Mouse (Mus musculus) 3T3-L1 (cell line): ENCODE data around the gene 4930432M17Rik.

Experiments used
- DNase-seq: peaks from one replicate; pipeline ENCODE4 v3.0.0-alpha.2; 2015; ENCODE audit warnings: low read depth, low spot score

The 4930432M17Rik gene

DNA sequence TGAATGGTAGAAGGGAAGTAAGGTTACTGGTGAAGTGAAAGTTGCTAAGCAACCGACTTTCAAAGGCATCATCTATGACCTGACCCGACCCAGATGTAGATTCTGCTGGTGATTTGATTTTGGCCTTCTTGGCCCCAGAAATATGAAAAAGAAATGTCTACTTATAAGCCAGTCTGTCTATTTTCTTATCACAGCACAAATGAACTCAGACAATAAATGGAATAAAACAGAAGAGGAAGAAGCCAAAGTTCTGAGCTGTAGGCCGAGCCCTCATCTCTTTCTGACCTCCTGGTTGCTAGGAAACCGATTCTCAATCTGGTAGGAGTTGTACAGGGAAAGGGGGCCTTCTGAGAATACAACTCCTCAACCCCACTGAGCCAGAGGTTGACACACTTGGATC is at the start of gene 4930432M17Rik:
Gene 4930432M17Rik, plus strand, starts transcription at position 301 of the 400 bp plus-strand sequence.
- DNase-seq, result no peak

GRCm38 (mm10) chr3:121625662-121626061 is 44.9 kb upstream of the 4930432M17Rik start:
- no peak for DNase-seq

- peak; percentile 45 for DNase-seq
These were observed 44.3 kb upstream of the 4930432M17Rik start for GRCm38 (mm10) chr3:121626273-121626672.

DNA sequence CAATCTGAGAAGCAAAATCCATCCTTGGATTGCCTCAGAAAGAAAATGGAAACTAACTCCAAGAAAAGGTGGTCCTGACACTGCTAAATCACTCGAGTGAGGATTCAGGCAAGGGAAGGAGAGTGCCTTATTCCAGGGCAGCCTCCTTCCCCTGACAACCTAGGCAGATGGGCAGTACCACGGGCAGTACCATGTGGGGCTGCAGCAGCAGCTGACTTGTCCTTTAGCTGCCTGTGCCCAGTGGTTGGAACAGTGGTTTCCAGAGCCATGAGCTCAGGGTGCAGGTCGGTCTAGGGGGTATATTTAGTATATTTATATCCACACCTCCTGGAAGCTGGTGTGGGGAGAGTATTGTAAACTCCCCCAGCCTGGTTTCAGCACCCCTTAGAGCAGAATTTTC is 42.3 kb upstream of the 4930432M17Rik start:
- DNase-seq, result no peak

GRCm38 (mm10) chr3:121630626-121631025 is 39.9 kb upstream of the 4930432M17Rik start:
- no peak for DNase-seq

DNA sequence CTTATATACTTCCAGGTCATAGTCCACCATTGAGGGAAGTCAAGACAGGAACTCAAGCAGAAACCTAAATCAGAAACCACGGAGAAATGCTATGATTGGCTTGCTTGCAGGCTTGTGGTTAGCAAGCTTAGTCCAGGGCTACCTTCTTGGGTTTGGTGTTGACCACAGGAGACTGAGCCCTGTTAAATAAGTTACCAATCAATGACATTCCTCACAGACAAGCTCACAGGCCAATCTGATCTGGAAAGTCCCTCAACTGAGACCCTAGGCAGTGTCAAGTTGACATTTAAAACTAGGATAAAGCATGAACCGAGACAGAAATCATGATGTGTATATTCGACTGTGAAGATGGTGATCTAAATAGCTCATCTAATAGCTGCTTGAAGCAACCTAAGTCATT is 35.6 kb upstream of the 4930432M17Rik start:
- DNase-seq, result peak; percentile 58

GRCm38 (mm10) chr3:121635505-121635904 is 35.1 kb upstream of the 4930432M17Rik start:
- peak; percentile 80 for DNase-seq

DNA sequence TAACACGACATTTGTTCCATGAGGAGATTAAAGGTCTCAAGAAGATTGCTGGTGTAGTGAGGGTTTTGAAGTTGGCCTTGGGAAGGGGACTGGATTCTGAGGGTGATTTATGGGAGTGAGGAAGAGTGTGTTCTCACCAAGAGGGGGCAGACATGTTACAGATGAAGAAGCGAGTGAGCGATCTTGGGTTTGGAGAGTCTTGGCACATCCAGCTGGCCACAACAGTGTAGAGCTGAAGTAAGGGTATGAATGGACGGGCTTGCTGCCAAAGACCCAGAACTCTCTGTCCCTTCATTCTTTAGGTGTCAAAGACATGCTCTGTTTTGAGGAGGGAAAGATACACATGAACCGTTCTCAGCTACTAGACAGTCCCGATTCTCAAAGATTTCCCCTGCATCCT is 34.2 kb upstream of the 4930432M17Rik start:
- DNase-seq, result peak; percentile 80

DNA sequence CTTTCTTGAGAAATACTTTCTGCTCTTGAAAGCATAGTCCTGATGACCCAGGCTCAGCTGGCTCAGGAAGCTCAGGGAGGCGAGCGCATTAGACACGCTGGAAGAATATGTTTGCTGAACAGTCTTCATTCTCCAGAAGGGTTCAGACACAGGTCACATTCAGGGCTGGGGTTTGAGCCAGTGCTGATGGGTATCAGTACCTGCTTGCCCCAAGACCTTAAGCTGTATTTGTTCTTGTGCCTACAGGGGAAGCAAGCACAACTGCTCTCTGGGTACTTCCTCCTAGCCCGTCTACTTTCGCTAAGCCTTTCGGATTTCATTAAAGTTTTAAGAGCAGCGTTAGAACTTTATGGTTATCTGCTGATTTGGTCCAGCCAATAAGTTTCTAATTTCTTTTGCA is 33.8 kb upstream of the 4930432M17Rik start:
- no peak for DNase-seq

GRCm38 (mm10) chr3:121637792-121638191 is 32.8 kb upstream of the 4930432M17Rik start:
- no peak for DNase-seq

GRCm38 (mm10) chr3:121638241-121638640 is 32.3 kb upstream of the 4930432M17Rik start:
- no peak for DNase-seq

GRCm38 (mm10) chr3:121640611-121641010 is 30.0 kb upstream of the 4930432M17Rik start:
- DNase-seq, result peak; percentile 36

DNA sequence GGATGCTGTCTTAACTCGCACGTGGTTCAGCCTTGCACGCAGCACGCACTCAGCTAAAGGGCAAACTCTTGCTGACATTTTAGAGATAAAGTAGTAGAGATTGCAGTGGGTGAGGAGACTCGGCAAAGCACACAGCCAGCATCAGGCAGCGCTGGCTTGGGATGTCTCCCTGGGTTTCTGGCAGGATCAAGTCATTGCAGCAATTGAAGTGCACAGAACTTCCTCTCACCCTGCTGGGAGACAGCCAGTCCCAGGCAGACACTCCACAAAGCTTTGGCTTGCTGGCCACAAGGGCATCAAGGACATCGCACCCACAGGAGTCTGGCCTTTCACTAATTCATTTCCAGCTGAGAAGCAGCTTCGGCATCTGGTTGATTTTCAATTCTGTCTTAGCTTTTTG is 27.3 kb upstream of the 4930432M17Rik start:
- peak; percentile 11 for DNase-seq

GRCm38 (mm10) chr3:121645447-121645846 is 25.1 kb upstream of the 4930432M17Rik start:
- peak; percentile 9 for DNase-seq

DNA sequence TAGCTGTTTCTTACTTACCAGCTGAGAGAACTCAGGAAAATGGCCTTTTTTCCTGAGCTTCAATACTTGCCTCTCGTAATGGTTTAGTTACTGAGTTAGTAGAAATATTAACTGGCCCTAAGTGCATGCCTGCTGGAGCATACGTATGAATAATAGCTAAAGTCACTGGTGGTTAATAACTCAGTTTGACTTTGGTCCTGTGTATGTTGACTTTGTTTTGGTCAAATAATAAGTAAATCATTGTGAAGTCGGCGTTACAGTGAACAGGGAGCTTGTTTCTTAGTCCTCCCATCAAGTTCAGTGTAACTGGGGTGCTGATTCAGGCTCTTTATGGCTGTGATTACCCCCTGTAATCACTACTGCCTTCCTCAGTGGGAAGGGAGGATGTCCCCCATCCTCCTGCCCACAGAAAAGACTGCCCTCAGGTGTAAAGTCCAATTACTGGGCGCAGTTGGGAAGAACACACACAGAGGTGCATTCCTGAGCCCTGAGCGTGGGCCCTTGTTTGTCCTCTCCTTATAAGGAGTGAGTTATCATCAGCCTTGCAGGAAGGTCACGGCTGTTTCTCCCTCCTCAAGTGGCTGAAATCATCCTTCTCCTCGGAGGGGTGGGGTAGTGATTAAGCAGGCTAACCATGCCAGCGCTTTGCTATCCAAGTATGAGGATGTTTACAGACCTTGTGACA is 24.1 kb upstream of the 4930432M17Rik start:
- peak; percentile 86 for DNase-seq

GRCm38 (mm10) chr3:121648238-121648778 is 22.3 kb upstream of the 4930432M17Rik start:
- DNase-seq, result no peak

DNA sequence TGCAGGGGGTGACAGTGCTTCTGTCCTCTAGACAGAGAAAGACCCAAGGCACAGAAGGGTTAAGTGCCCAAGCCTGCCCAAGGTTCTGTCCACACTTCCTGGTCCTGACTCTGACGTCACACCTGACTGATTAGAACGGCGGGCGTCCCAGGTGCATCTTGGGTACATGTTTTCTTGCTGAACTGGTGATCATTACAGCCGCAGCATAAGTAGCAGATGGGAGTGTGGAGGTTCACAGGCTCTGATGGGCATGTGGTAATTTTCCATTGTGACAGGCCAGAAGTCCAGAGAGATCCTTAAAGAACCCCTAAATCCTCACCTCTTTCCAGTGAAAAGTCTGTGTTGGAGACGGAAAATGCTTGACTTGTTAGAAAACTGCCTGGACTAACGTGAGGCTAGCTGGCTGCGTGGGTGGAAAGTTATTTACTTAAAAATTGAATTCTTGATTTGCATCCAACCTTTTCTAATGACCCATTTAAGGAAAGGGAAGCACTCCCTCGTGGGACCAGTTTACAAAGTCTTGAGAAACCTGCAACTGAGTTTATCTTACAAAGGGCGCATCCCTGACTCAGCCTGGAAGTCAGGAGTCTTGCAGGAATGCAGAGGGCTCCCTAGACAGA is 20.4 kb upstream of the 4930432M17Rik start:
- peak; percentile 90 for DNase-seq

DNA sequence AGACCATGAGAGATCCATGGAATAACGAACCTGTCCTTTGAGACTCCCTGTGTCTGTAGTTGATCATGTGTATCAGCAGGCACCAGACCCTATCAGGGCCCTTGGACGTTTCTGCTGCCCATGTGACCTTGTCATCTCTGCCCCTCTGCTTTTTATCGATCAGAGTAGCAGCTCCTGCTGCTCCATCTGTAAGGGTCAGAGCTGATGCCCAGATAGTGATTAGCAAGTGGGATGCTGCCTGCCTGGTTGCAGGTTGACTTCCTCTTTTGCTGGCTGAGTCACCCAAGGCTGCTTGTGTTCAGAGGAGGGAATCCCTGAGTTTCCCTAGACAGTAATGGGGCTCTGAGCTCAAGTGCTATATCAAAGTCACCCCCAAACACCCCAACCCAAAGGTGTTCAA is 18.9 kb upstream of the 4930432M17Rik start:
- peak; percentile 45 for DNase-seq

DNA sequence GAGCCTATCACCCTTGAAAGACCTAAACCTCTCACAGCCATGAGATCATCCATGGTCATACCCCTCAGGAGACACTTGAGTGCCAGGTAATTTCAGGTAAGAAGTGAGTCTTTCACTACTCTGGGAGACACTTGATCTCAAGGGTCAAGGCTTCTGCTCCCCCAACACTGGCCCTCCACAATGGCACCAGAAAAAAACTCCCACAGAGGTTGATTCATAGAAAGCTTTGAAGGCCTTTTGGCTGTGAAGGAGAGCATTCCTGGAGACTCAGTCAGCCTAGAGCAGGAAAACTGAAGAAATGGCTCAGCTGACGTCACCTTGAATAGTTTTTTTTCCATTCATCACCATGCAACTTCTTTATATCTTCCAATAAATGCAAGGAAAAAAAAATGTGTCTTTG is 18.4 kb upstream of the 4930432M17Rik start:
- peak; percentile 90 for DNase-seq

DNA sequence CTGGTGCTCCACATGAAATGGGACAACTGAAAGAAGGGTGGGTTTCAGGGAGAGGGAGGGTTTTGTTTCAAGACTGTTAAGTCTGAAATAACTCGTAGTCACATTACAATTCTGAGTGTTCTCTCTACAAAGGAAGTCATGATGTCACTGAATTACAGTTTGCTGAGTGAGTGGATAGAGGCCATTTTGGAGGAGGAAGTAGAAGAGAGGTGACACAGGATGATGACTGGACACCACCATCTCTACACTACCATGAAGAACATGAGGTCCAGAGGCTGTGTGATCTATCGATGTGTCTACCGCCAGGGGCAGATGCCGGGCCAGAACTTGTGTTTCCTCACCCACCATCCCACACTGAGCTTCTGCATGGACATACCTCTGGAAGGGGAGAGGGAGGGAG is 13.6 kb upstream of the 4930432M17Rik start:
- DNase-seq, result no peak

GRCm38 (mm10) chr3:121662705-121663469 is 7.7 kb upstream of the 4930432M17Rik start:
- no peak for DNase-seq

DNA sequence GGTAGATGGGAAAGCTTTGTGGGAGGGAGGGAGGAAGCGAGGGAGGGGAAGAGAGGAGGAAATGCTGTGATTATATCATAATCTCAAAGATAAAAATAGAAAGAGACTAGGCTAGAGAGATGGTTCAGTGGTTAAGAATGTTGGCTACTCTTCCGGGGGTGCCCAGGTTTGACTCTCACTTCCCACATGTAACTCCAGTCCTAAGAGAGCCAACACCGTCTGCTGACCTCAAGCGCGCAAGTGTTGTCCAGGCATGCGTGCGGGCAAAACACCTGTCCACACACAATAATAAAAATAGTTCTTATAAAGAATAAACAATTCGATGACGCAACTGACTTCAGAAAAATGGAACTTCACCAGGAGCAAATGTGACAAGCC is 7.1 kb upstream of the 4930432M17Rik start:
- DNase-seq, result no peak
